Mouse (Mus musculus): ENCODE data around the gene Rabggtb.
"Not testable (repeated sequence)": the region's sequence is repeated elsewhere in the genome, so short reads cannot be mapped to it uniquely, and the experiment has no call there.

Gene Rabggtb

GRCm38 (mm10) chr3:153913510-153914243, 868 bp upstream of the Rabggtb start:
- no peak for DNase-seq

GRCm38 (mm10) chr3:153911882-153912440, 848 bp downstream of the Rabggtb start:
- DNase-seq = no peak

GRCm38 (mm10) chr3:153911197-153911881, 1.5 kb downstream of the Rabggtb start:
- no peak for DNase-seq

GRCm38 (mm10) chr3:153910489-153910888, 2.3 kb downstream of the Rabggtb start:
- no peak for DNase-seq

- DNase-seq = no peak
These were observed 3.9 kb downstream of the Rabggtb start for GRCm38 (mm10) chr3:153908919-153909318.

GRCm38 (mm10) chr3:153906136-153906871, 6.5 kb downstream of the Rabggtb start, which contains the start of gene Msh4:
Gene Msh4 (minus strand): TSS chr3:153906138.
- no peak for DNase-seq

GRCm38 (mm10) chr3:153905251-153906135, 7.3 kb downstream of the Rabggtb start:
- DNase-seq = no peak

GRCm38 (mm10) chr3:153904586-153904985, 8.2 kb downstream of the Rabggtb start:
- DNase-seq = no peak

GRCm38 (mm10) chr3:153902595-153902994, 10.2 kb downstream of the Rabggtb start:
- no peak for DNase-seq

- DNase-seq = no peak
These were observed 10.9 kb downstream of the Rabggtb start for GRCm38 (mm10) chr3:153901904-153902303.

- no peak for DNase-seq
These were observed 15.6 kb downstream of the Rabggtb start for GRCm38 (mm10) chr3:153897216-153897615.

- no peak for DNase-seq
These were observed 17.4 kb downstream of the Rabggtb start for GRCm38 (mm10) chr3:153895454-153895853.

GRCm38 (mm10) chr3:153889188-153889781, 23.5 kb downstream of the Rabggtb start:
- no peak for DNase-seq

- DNase-seq = no peak
These were observed 24.7 kb downstream of the Rabggtb start for GRCm38 (mm10) chr3:153888141-153888540.

GRCm38 (mm10) chr3:153886296-153886695, 26.5 kb downstream of the Rabggtb start:
- no peak for DNase-seq

GRCm38 (mm10) chr3:153871396-153871795, 41.4 kb downstream of the Rabggtb start:
- DNase-seq = no peak

- no peak for DNase-seq
These were observed 45.4 kb downstream of the Rabggtb start for GRCm38 (mm10) chr3:153867149-153868136.

- DNase-seq = no peak
These were observed 48.0 kb downstream of the Rabggtb start for GRCm38 (mm10) chr3:153864636-153865429.

GRCm38 (mm10) chr3:153863816-153864215, 49.0 kb downstream of the Rabggtb start:
- DNase-seq = no peak

- not testable (repeated sequence) for DNase-seq
These were observed 52.4 kb downstream of the Rabggtb start for GRCm38 (mm10) chr3:153860392-153860791.
